Mouse (Mus musculus) liver, embryonic 15.5 days (tissue): Measurements from ENCODE around the gene Snrnp25. TPM values are rescaled to one million over a fixed set of nuclear protein-coding genes. Genes with fewer than 3 reads are reported as not detected.
A peak's percentile ranks its signal among the peaks of the same experiment; 100 is the strongest.

Source experiments
- ATAC-seq: fragments of 200-750 bp; cut with Nextera tagmentation; 2 replicates; pipeline ENCODE4 v1.8.0; 2017; ENCODE audit warnings: moderate number of reproducible peaks, mild to moderate bottlenecking, moderate library complexity; ENCODE audit not compliant: insufficient read depth
- H3K27ac ChIP-seq: fragments of 300-500 bp; sonication (generic); replicated peaks from 2 replicates; pipeline ENCODE4 v1.5.1; 2015; ENCODE audit warnings: mild to moderate bottlenecking, inconsistent platforms
- H3K27me3 ChIP-seq: fragments of 300-500 bp; sonication (generic); 2 replicates; pipeline ENCODE4 v1.6.1; 2015; ENCODE audit warnings: mild to moderate bottlenecking, inconsistent platforms
- H3K36me3 ChIP-seq: fragments of 300-500 bp; sonication (generic); replicated peaks from 2 replicates; pipeline ENCODE4 v1.6.1; 2015; ENCODE audit warnings: moderate library complexity, mild to moderate bottlenecking, inconsistent platforms
- H3K4me1 ChIP-seq: fragments of 300-500 bp; sonication (generic); replicated peaks from 2 replicates; pipeline ENCODE4 v1.6.1; 2015; ENCODE audit warnings: inconsistent platforms
- H3K4me2 ChIP-seq: fragments of 300-500 bp; sonication (generic); 2 replicates; pipeline ENCODE4 v1.6.1; 2015; ENCODE audit warnings: moderate library complexity, mild to moderate bottlenecking, inconsistent platforms
- H3K4me3 ChIP-seq: fragments of 300-500 bp; sonication (generic); replicated peaks from 2 replicates; pipeline ENCODE4 v1.5.1; 2015; ENCODE audit warnings: mild to moderate bottlenecking, inconsistent platforms
- H3K9ac ChIP-seq: fragments of 300-500 bp; sonication (generic); 2 replicates; pipeline ENCODE4 v1.6.1; 2015; ENCODE audit warnings: moderate library complexity, mild to moderate bottlenecking, inconsistent platforms
- H3K9me3 ChIP-seq: fragments of 300-500 bp; sonication (generic); replicated peaks from 2 replicates; pipeline ENCODE4 v1.6.1; 2016; ENCODE audit warnings: inconsistent platforms
- WGBS: fragments of 180-500 bp; shearing (Covaris S2); methylation state at CpG from one replicate; pipeline ENCODE4 v1.1.7; 2015; ENCODE audit warnings: mixed read lengths; ENCODE audit not compliant: insufficient replicate concordance; 5-methylcytosine and 5-hydroxymethylcytosine counted together
- polyA plus RNA-seq: library from polyadenylated mRNA; unstranded; fragments of >200 nt; fragmentation: Nextera tagmentation; extraction: Ambion mirVana; gene quantifications from 2 replicates; pipeline ENCODE4 v1.2.1, GENCODE M21; 2015

The Snrnp25 gene
- polyA plus RNA-seq, 1 experiment from 2014 or later: 70.1 TPM

GRCm38 (mm10) chr11:32235646-32236045, 30.4 kb downstream of the Snrnp25 start:
- Histone ChIP-seq H3K9me3 (no peaks in the 10 kb centered on the region), H3K9ac (no peak overlapping the region), H3K27ac (peak overlapping the region; percentile 54), H3K27me3 (no peaks in the 10 kb centered on the region), H3K4me1 (peaks cover 47% of the 10 kb centered on the region), H3K4me2 (no peak overlapping the region), H3K4me3 (no peak overlapping the region), H3K36me3 (peaks cover 99% of the 10 kb centered on the region)
- WGBS: 82% methylated on average over 3 of the region's 3 CpGs
- ATAC-seq: no peak

- Histone ChIP-seq H3K36me3 (peaks cover 99% of the 10 kb centered on the region), H3K4me2 (no peak overlapping the region), H3K9me3 (no peaks in the 10 kb centered on the region), H3K27ac (peak overlapping the region; percentile 99; the same call in 1 of the 2 replicates), H3K4me1 (peaks cover 52% of the 10 kb centered on the region), H3K27me3 (no peaks in the 10 kb centered on the region), H3K9ac (no peak overlapping the region), H3K4me3 (no peak overlapping the region)
- no peak for ATAC-seq
- WGBS: 75% methylated on average over 2 of the region's 2 CpGs
These were observed 30.9 kb downstream of the Snrnp25 start for GRCm38 (mm10) chr11:32236132-32236531.

- no peak overlapping the region for H3K4me3 ChIP-seq
- H3K4me1 ChIP-seq: peaks cover 59% of the 10 kb centered on the region
- no peak for ATAC-seq
- no peaks in the 10 kb centered on the region for H3K9me3 ChIP-seq
- H3K36me3 ChIP-seq: peaks cover 99% of the 10 kb centered on the region
- H3K4me2 ChIP-seq: peak overlapping the region; percentile 11; the same call in 1 of the 2 replicates
- H3K27ac ChIP-seq: peak overlapping the region; percentile 99
- H3K9ac ChIP-seq: peak overlapping the region; percentile 12; the same call in 1 of the 2 replicates
- WGBS: 57% methylated on average over 9 of the region's 9 CpGs
- H3K27me3 ChIP-seq: no peaks in the 10 kb centered on the region
These were observed 31.6 kb downstream of the Snrnp25 start for GRCm38 (mm10) chr11:32236712-32237410.

- Histone ChIP-seq H3K9ac (peak overlapping the region; percentile 41), H3K9me3 (no peaks in the 10 kb centered on the region), H3K27me3 (no peaks in the 10 kb centered on the region), H3K4me2 (peak overlapping the region; percentile 11; the same call in 1 of the 2 replicates), H3K36me3 (peaks cover 93% of the 10 kb centered on the region), H3K4me3 (no peak overlapping the region), H3K4me1 (peaks cover 64% of the 10 kb centered on the region), H3K27ac (peak overlapping the region; percentile 99)
- WGBS: 78% methylated on average over 3 of the region's 3 CpGs
- no peak for ATAC-seq
These were observed 32.2 kb downstream of the Snrnp25 start for GRCm38 (mm10) chr11:32237411-32237795.

GRCm38 (mm10) chr11:32238093-32238860, 33.1 kb downstream of the Snrnp25 start:
- peaks cover 73% of the 10 kb centered on the region for H3K4me1 ChIP-seq
- peak overlapping the region; percentile 41 for H3K9ac ChIP-seq
- peaks cover 92% of the 10 kb centered on the region for H3K36me3 ChIP-seq
- peak overlapping the region; percentile 41 for H3K4me2 ChIP-seq
- no peaks in the 10 kb centered on the region for H3K27me3 ChIP-seq
- WGBS: 70% methylated on average over 5 of the region's 5 CpGs
- H3K4me3 ChIP-seq: no peak overlapping the region
- peak overlapping the region; percentile 99 for H3K27ac ChIP-seq
- H3K9me3 ChIP-seq: no peaks in the 10 kb centered on the region
- peak; percentile 60 for ATAC-seq

- H3K4me3 ChIP-seq: no peak overlapping the region
- peaks cover 84% of the 10 kb centered on the region for H3K36me3 ChIP-seq
- H3K9me3 ChIP-seq: no peaks in the 10 kb centered on the region
- H3K27ac ChIP-seq: peak overlapping the region; percentile 99
- H3K4me2 ChIP-seq: no peak overlapping the region
- H3K27me3 ChIP-seq: no peaks in the 10 kb centered on the region
- no peak for ATAC-seq
- peak overlapping the region; percentile 68 for H3K9ac ChIP-seq
- H3K4me1 ChIP-seq: peaks cover 95% of the 10 kb centered on the region
These were observed 36.2 kb downstream of the Snrnp25 start for GRCm38 (mm10) chr11:32241391-32241790.

- peaks cover 95% of the 10 kb centered on the region for H3K4me1 ChIP-seq
- 77% methylated on average over 3 of the region's 3 CpGs for WGBS
- peak overlapping the region; percentile 68 for H3K9ac ChIP-seq
- H3K9me3 ChIP-seq: no peaks in the 10 kb centered on the region
- peak; percentile 7; the same call in 1 of the 2 replicates for ATAC-seq
- no peaks in the 10 kb centered on the region for H3K27me3 ChIP-seq
- H3K4me2 ChIP-seq: peak overlapping the region; percentile 12
- H3K36me3 ChIP-seq: peaks cover 83% of the 10 kb centered on the region
- peak overlapping the region; percentile 99 for H3K27ac ChIP-seq
- H3K4me3 ChIP-seq: no peak overlapping the region
These were observed 37.0 kb downstream of the Snrnp25 start for GRCm38 (mm10) chr11:32242209-32242608.

GRCm38 (mm10) chr11:32243205-32243955, 38.2 kb downstream of the Snrnp25 start:
- Histone ChIP-seq H3K27me3 (no peaks in the 10 kb centered on the region), H3K4me1 (peaks cover 94% of the 10 kb centered on the region), H3K9me3 (no peaks in the 10 kb centered on the region), H3K36me3 (peaks cover 80% of the 10 kb centered on the region), H3K4me2 (peak overlapping the region; percentile 14), H3K4me3 (no peak overlapping the region), H3K9ac (peak overlapping the region; percentile 68), H3K27ac (peak overlapping the region; percentile 99)
- no peak for ATAC-seq
- 73% methylated on average over 7 of the region's 7 CpGs for WGBS

- Histone ChIP-seq H3K9ac (peak overlapping the region; percentile 68), H3K36me3 (peaks cover 79% of the 10 kb centered on the region), H3K4me1 (peaks cover 96% of the 10 kb centered on the region), H3K27ac (peak overlapping the region; percentile 99), H3K4me3 (no peak overlapping the region), H3K4me2 (peak overlapping the region; percentile 56), H3K27me3 (no peaks in the 10 kb centered on the region), H3K9me3 (no peaks in the 10 kb centered on the region)
- ATAC-seq: no peak
- WGBS: 68% methylated on average over 3 of the region's 3 CpGs
These were observed 38.8 kb downstream of the Snrnp25 start for GRCm38 (mm10) chr11:32244064-32244463.

GRCm38 (mm10) chr11:32244617-32245016, 39.4 kb downstream of the Snrnp25 start:
- no peak for ATAC-seq
- Histone ChIP-seq H3K4me2 (peak overlapping the region; percentile 56), H3K36me3 (peaks cover 79% of the 10 kb centered on the region), H3K27ac (peak overlapping the region; percentile 99), H3K9me3 (no peaks in the 10 kb centered on the region), H3K4me1 (peaks cover 97% of the 10 kb centered on the region), H3K9ac (peak overlapping the region; percentile 68), H3K27me3 (no peaks in the 10 kb centered on the region), H3K4me3 (peak overlapping the region; percentile 10; the same call in 1 of the 2 replicates)
- WGBS: 64% methylated on average over 1 of the region's 1 CpGs

- peak overlapping the region; percentile 10; the same call in 1 of the 2 replicates for H3K4me3 ChIP-seq
- H3K4me2 ChIP-seq: peak overlapping the region; percentile 56
- ATAC-seq: peak; percentile 96
- peak overlapping the region; percentile 99 for H3K27ac ChIP-seq
- H3K9ac ChIP-seq: peak overlapping the region; percentile 68
- no peaks in the 10 kb centered on the region for H3K27me3 ChIP-seq
- 28% methylated on average over 6 of the region's 6 CpGs for WGBS
- peaks cover 78% of the 10 kb centered on the region for H3K36me3 ChIP-seq
- H3K4me1 ChIP-seq: peaks cover 97% of the 10 kb centered on the region
- H3K9me3 ChIP-seq: no peaks in the 10 kb centered on the region
These were observed 40.4 kb downstream of the Snrnp25 start for GRCm38 (mm10) chr11:32245614-32246013.
